ENCODE assay signal across 9 mouse cellular contexts in the genomic region with DNA sequence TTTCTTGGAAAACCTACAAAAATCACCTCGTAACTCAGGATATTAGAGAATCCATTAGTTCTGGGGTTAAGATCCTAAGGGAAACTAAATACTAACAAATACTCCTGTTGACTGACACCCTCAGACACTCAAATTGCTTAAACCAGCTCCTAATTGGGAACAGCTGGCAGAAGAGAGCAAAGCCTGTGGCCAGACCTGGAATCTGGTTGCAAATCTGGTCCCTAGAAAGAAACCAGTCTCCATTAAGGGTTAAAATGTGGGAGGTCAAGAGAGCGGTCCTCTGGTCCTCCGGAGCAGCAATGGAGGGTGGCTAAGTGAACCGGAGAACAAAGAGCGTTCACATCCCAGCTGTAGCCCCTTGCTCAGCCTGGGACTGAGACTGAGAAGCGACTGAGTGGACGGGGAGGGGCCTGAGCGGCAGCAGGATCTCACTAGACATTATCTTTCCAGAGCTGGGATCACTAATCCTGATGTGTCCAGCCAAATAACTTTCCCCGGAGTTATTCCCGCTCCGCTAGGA. TPM values are rescaled to one million over a fixed set of nuclear protein-coding genes. Genes with fewer than 3 reads are reported as not detected.
A peak's percentile ranks its signal among the peaks of the same experiment; 100 is the strongest.
DNase-seq lines count a peak whose midpoint lies in the region; ATAC-seq lines count a peak whose summit lies in the region.
"Had no signal": no experiment of that assay in that cellular context is flagged by ENCODE, and none has a peak within 500 bp of the region (broad histone marks: within the 10 kb centered on the region; RNA-seq: fewer than 3 reads in every experiment).

No protein-coding gene starts in this region.

- H3K4me1 ChIP-seq in kidney, embryonic 16.5 days (ENCODE audit: insufficient read depth, low read length): peaks cover 25% of the 10 kb centered on the region
- peaks cover 7% of the 10 kb centered on the region for H3K4me1 ChIP-seq in embryonic facial prominence, embryonic 11.5 days (ENCODE audit: control insufficient read depth, insufficient read depth, low read length)
- H3K4me1 ChIP-seq in intestine, embryonic 14.5 days (replicated peaks; ENCODE audit: control insufficient read depth, insufficient read depth, low read length): peaks cover 31% of the 10 kb centered on the region

- H3K36me3 ChIP-seq in kidney, embryonic 16.5 days (ENCODE audit: insufficient read depth, low read length): no peaks in the 10 kb centered on the region
- no peaks in the 10 kb centered on the region for H3K36me3 ChIP-seq in embryonic facial prominence, embryonic 11.5 days (replicated peaks; ENCODE audit: control insufficient read depth, insufficient read depth, low read depth, low read length)
- H3K36me3 ChIP-seq in intestine, embryonic 14.5 days (ENCODE audit: control insufficient read depth, insufficient read depth, low read length): no peaks in the 10 kb centered on the region

- no peak overlapping the region for H3K9ac ChIP-seq in kidney, embryonic 16.5 days (replicated peaks; ENCODE audit: low read length)
- H3K9ac ChIP-seq in embryonic facial prominence, embryonic 11.5 days (replicated peaks; ENCODE audit: low read length): peak overlapping the region; percentile 41
- H3K9ac ChIP-seq in intestine, embryonic 14.5 days (ENCODE audit: low read length): no peak overlapping the region

- H3K27ac ChIP-seq in kidney, embryonic 16.5 days (ENCODE audit: low read length): no peak overlapping the region
- H3K27ac ChIP-seq in embryonic facial prominence, embryonic 11.5 days (replicated peaks; ENCODE audit: low read depth, low read length): peak overlapping the region; percentile 85
- 0 out of 2 replicates have a peak overlapping the region, but pooled peaks have one; percentile 24 for H3K27ac ChIP-seq in intestine, embryonic 14.5 days (ENCODE audit: low read depth)

- H3K4me2 ChIP-seq in kidney, embryonic 16.5 days (replicated peaks; ENCODE audit: low read depth, low read length): peak overlapping the region; percentile 6; the same call in 1 of the 2 replicates
- no peak overlapping the region for H3K4me2 ChIP-seq in embryonic facial prominence, embryonic 11.5 days (ENCODE audit: low read depth, low read length)
- H3K4me2 ChIP-seq in intestine, embryonic 14.5 days (ENCODE audit: low read length): peak overlapping the region; percentile 16

- peak; percentile 81 for ATAC-seq in kidney, embryonic 16.5 days (ENCODE audit: low FRiP score, low TSS enrichment)
- ATAC-seq in embryonic facial prominence, embryonic 11.5 days (replicated peaks; ENCODE audit: insufficient number of reproducible peaks, low FRiP score, low TSS enrichment, low read depth): peak; percentile 79
- ATAC-seq in intestine, embryonic 14.5 days (replicated peaks; ENCODE audit: low FRiP score, low TSS enrichment, low read depth): 0 out of 2 replicates have a peak, but pooled peaks have one; percentile 25

- H3K27me3 ChIP-seq in kidney, embryonic 16.5 days (ENCODE audit: insufficient read depth, low read length): no peaks in the 10 kb centered on the region
- no peaks in the 10 kb centered on the region for H3K27me3 ChIP-seq in embryonic facial prominence, embryonic 11.5 days (ENCODE audit: control insufficient read depth, insufficient read depth, low read length)
- H3K27me3 ChIP-seq in intestine, embryonic 14.5 days (replicated peaks; ENCODE audit: control insufficient read depth, insufficient read depth, low read length): no peaks in the 10 kb centered on the region

- H3K9me3 ChIP-seq in kidney, embryonic 16.5 days (ENCODE audit: low read length): no peaks in the 10 kb centered on the region; the same call in 1 of the 2 replicates
- no peaks in the 10 kb centered on the region; the same call in 1 of the 2 replicates for H3K9me3 ChIP-seq in embryonic facial prominence, embryonic 11.5 days (replicated peaks; ENCODE audit: control insufficient read depth, low read length)
- H3K9me3 ChIP-seq in intestine, embryonic 14.5 days (ENCODE audit: control insufficient read depth, low read length): no peaks in the 10 kb centered on the region

- 15% methylated on average over 11 of the region's 11 CpGs for WGBS in kidney, embryonic 16.5 days
- WGBS in embryonic facial prominence, embryonic 11.5 days: 5% methylated on average over 11 of the region's 11 CpGs
- WGBS in intestine, embryonic 14.5 days: 27% methylated on average over 11 of the region's 11 CpGs

- DNase-seq in kidney, postnatal 36 days: no peak
- peak; percentile 92 for DNase-seq in embryonic facial prominence, embryonic 11.5 days (ENCODE audit: low spot score)
- no peak for DNase-seq in intestine, embryonic 14.5 days (ENCODE audit: low spot score)
- DNase-seq in retina, embryonic 14.5 days (ENCODE audit: low spot score): peak; percentile 64
- no peak for DNase-seq in left cerebral cortex, adult 9 months (ENCODE audit: low spot score in 2 of 2)
- no peak for DNase-seq in left cerebral cortex, adult 11 months (ENCODE audit: low spot score)
- no peak for DNase-seq in thymus, postnatal 25 days

- no peak overlapping the region for H3K4me3 ChIP-seq in kidney, embryonic 16.5 days (ENCODE audit: low read length)
- H3K4me3 ChIP-seq in embryonic facial prominence, embryonic 11.5 days (ENCODE audit: low read depth, low read length): no peak overlapping the region
- H3K4me3 ChIP-seq in intestine, embryonic 14.5 days (ENCODE audit: low read depth, low read length): no peak overlapping the region
- H3K4me3 ChIP-seq: erythroblast, embryonic 14.5 days had no signal

RNA-seq across cellular contexts. Expression of a gene that starts 51.4 kb away (rescaled TPM):
- 2.1 and 2.4 TPM in 2 replicates for polyA plus RNA-seq in kidney, embryonic 16.5 days (2015; fragmentation: Nextera tagmentation; extraction: Ambion mirVana)
- polyA plus RNA-seq in embryonic facial prominence, embryonic 11.5 days (2014; fragmentation: Nextera tagmentation; extraction: Ambion mirVana): 4.8 and 6.5 TPM in 2 replicates
- 8.4 and 8.8 TPM in 2 replicates for polyA plus RNA-seq in intestine, embryonic 14.5 days (2014; fragmentation: Nextera tagmentation; extraction: Ambion mirVana)
- polyA plus RNA-seq: erythroblast, embryonic 14.5 days had no signal

Comparison
In these comparisons a context has a peak if more than half of its experiments do, and no peak if none do; other contexts are left out.
1. ATAC-seq: peak in every context shown above with its lines; median percentile 81 in kidney, embryonic 16.5 days; 79 in embryonic facial prominence, embryonic 11.5 days; 25 in intestine, embryonic 14.5 days.
2. DNase-seq: peak in embryonic facial prominence, embryonic 11.5 days (single experiment) and retina, embryonic 14.5 days (single experiment); none in kidney, postnatal 36 days (0 of 2), intestine, embryonic 14.5 days (single experiment), left cerebral cortex, adult 9 months (0 of 2), left cerebral cortex, adult 11 months (single experiment) and thymus, postnatal 25 days (single experiment).